Mouse (Mus musculus) olfactory bulb, adult 2 months (tissue): ENCODE data around the gene Itgal.

ENCODE experiments used
- CTCF ChIP-seq: fragments of 200-500 bp; IDR thresholded peaks from 2 replicates; pipeline ENCODE4 v1.5.1; 2012; ENCODE audit warnings: low read depth, mild to moderate bottlenecking, low read length, moderate library complexity; ENCODE audit not compliant: insufficient read depth
- POLR2A ChIP-seq: fragments of 200-500 bp; IDR thresholded peaks from 2 replicates; pipeline ENCODE4 v1.6.1; 2012; ENCODE audit warnings: mild to moderate bottlenecking, low read depth, low read length, moderate library complexity; ENCODE audit not compliant: insufficient read depth

DNA sequence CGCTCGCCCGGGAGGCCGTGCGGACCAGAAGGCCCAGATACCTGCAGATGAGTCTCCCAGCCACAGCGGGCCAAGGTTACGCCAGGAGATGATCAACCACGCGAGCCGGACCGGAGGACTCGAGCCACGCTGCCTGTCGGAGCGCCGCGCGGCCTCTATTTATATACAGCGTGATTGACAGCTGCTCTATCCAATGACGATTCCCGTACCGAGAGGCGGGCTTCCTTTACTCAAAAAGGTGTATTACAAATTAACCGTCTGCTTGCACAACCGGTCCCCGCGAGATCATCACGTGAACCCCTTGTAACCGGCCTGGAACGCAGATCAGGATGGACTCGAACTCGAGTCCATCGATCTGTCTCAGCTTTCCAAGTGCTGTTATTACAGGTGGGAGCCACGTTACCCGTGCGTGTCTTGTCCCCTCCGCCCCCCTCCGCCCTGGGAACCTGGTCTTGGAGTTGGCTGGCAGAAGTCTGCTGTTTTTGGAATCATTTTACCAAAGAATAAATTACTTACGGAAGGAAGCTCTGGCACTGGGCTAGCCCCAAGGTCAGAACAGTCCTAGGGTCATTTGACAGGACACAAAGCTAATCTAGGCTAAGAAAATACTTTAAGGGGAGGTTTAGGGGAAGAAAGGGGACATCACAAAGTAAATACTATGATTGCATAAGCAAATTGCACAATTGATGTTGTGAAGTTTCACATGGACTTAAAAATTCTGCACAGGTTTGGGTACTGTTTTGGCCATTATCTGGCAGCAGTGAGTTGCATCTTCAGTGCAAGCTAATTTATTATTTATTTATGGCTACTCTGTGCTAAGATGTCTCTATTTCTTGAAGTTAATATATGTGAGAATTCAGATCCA is 21.9 kb upstream of the Itgal start, which contains the start of gene Sephs2:
- TF ChIP-seq CTCF (no peak), POLR2A (peak; percentile 87)
